Mouse (Mus musculus) megakaryocyte, embryonic 14.5 days (primary cell): ENCODE results near the gene Sphk2. TPM values are rescaled to one million over a fixed set of nuclear protein-coding genes. Genes with fewer than 3 reads are reported as not detected.

Experiments used
- H3K27me3 ChIP-seq: replicated peaks from 2 replicates; pipeline ENCODE3; 2012; ENCODE audit warnings: inconsistent platforms
- H3K36me3 ChIP-seq: replicated peaks from 2 replicates; pipeline ENCODE3; 2012; ENCODE audit warnings: low read length, inconsistent platforms, mixed read lengths
- H3K4me1 ChIP-seq: 2 replicates; pipeline ENCODE4 v1.6.1; 2012; ENCODE audit warnings: inconsistent platforms
- H3K4me3 ChIP-seq: replicated peaks from 2 replicates; pipeline ENCODE3; 2012; ENCODE audit warnings: moderate library complexity, mild to moderate bottlenecking, inconsistent platforms
- H3K9me3 ChIP-seq: 2 replicates; pipeline ENCODE4 v1.6.1; 2012; ENCODE audit warnings: inconsistent platforms
- FLI1 ChIP-seq: IDR thresholded peaks from 2 replicates; pipeline ENCODE4 v1.6.1; 2012; ENCODE audit warnings: low read length, inconsistent platforms, mixed read lengths
- GATA1 ChIP-seq: IDR thresholded peaks from 3 replicates; pipeline ENCODE4 v1.6.1; 2012; ENCODE audit warnings: mixed read lengths, low read length, inconsistent platforms, borderline replicate concordance
- polyA plus RNA-seq: library from polyadenylated mRNA; stranded (reverse); fragments of >175 nt; gene quantifications from 2 replicates; pipeline ENCODE4 v1.2.3, GENCODE M21; 2012; ENCODE audit warnings: low replicate concordance; ENCODE audit not compliant: insufficient read depth

The Sphk2 gene
- polyA plus RNA-seq, 1 experiment: 242 TPM

DNA sequence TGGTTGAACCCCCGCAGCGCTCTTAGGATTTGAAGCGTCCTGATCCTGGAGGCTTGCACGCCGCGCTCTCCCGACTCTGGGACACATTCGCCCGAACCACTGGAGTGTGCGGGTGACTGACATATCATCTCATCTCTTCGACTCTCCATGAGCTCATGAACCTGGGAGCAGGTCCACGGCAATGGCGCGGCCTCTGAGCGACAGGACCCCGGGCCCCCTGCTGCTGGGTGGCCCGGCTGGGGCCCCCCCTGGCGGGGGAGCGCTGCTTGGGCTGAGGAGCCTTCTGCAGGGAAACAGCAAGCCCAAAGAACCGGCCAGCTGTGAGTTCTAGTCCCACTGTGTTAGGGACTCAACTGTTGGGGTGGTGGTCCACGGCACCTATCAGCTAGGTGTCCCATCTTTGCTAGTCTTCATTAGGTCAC lies 12.3 kb downstream of the Sphk2 start:
- peaks cover 2% of the 10 kb centered on the region for H3K27me3 ChIP-seq
- H3K4me3 ChIP-seq: peak overlapping the region; percentile 94
- peaks cover 86% of the 10 kb centered on the region for H3K4me1 ChIP-seq
- H3K36me3 ChIP-seq: peaks cover 23% of the 10 kb centered on the region
- TF ChIP-seq FLI1 (no peak), GATA1 (no peak)
- H3K9me3 ChIP-seq: no peaks in the 10 kb centered on the region

GRCm38 (mm10) chr7:45704730-45705442 lies 12.9 kb downstream of the Sphk2 start, which contains the start of gene Dbp:
TSS of gene Dbp (plus strand) at chr7:45705088.
- H3K27me3 ChIP-seq: peaks cover 8% of the 10 kb centered on the region
- TF ChIP-seq FLI1 (no peak), GATA1 (no peak)
- H3K9me3 ChIP-seq: no peaks in the 10 kb centered on the region
- peaks cover 86% of the 10 kb centered on the region for H3K4me1 ChIP-seq
- peak within 1 kb of the TSS; percentile 94 for H3K4me3 ChIP-seq
- H3K36me3 ChIP-seq: peaks cover 18% of the 10 kb centered on the region

DNA sequence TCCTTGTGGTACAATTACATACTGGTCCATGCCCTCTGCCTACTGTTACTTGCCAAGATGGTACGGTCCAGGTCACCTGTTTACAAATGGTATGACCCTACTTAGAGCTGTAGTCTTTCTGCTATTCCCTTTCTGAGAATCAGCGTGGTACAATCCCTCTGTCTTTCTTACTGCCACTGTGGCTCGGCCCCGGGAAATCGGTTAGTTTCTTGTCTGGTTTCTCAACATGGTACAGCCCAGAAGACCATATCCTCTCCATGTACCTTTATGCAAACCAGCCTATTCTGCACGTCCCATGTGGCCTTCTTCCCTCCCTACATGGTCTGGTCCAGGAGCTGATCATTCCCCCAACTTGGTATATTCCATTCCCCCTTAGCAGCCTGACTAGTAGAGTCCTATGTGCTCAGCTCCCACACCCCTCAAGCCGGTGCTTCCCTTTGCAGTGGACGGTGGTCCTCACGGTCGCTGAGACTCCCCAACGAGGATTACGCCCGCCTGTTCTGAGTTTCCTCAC lies 13.7 kb downstream of the Sphk2 start:
- peaks cover 86% of the 10 kb centered on the region for H3K4me1 ChIP-seq

GRCm38 (mm10) chr7:45703521-45704033 lies 14.2 kb downstream of the Sphk2 start:
- Histone ChIP-seq H3K4me3 (peak overlapping the region; percentile 94), H3K4me1 (peaks cover 84% of the 10 kb centered on the region), H3K9me3 (no peaks in the 10 kb centered on the region), H3K36me3 (peaks cover 4% of the 10 kb centered on the region), H3K27me3 (peaks cover 21% of the 10 kb centered on the region)
- no peak for TF ChIP-seq FLI1
- no peak for TF ChIP-seq GATA1

More for the DNA sequence above, 13.7 kb downstream of the Sphk2 start:
- TF ChIP-seq FLI1 (no peak), GATA1 (no peak)
- Histone ChIP-seq H3K4me3 (peak overlapping the region; percentile 94), H3K36me3 (peaks cover 10% of the 10 kb centered on the region), H3K27me3 (peaks cover 16% of the 10 kb centered on the region), H3K9me3 (no peaks in the 10 kb centered on the region)

DNA sequence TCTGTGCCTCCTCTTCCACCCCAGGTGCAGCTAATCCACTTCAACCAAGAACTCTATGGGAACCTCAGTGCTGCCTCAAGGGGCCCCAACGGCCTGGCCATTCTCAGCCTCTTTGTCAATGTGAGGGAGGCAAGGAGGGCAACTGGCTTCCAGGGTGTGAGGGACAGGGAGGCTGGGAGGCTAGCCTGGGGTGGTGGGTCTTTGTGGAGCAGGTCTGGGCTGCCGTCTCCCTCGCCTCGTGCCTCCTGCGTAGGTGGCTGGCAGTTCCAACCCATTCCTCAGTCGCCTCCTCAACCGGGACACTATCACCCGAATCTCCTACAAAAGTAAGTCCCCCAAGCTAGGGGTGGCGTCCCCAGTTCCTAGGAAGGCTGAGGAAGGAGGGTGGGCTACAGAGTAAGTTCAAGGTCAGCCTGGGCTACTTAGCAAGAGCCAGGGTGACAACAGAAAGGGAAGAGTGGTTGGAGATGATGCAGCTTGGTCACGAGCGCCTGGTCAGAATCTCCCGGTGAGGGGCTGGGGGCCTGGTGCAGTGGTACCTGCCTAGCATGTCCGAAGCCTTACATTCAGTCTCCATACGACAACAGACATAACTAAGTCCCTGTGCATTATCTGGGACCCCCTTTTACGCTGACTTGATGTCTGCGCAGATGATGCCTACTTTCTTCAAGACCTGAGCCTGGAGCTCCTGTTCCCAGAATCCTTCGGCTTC lies 14.8 kb downstream of the Sphk2 start:
- peaks cover 25% of the 10 kb centered on the region for H3K27me3 ChIP-seq

GRCm38 (mm10) chr7:45702316-45702715 lies 15.5 kb downstream of the Sphk2 start:
- H3K9me3 ChIP-seq: no peaks in the 10 kb centered on the region
- no peak for TF ChIP-seq GATA1
- TF ChIP-seq FLI1: no peak
- peaks cover 74% of the 10 kb centered on the region for H3K4me1 ChIP-seq
- H3K36me3 ChIP-seq: no peaks in the 10 kb centered on the region
- no peak overlapping the region for H3K4me3 ChIP-seq
- H3K27me3 ChIP-seq: peaks cover 28% of the 10 kb centered on the region

More for the DNA sequence above, 14.8 kb downstream of the Sphk2 start:
- peaks cover 81% of the 10 kb centered on the region for H3K4me1 ChIP-seq
- no peak for TF ChIP-seq FLI1
- no peak for TF ChIP-seq GATA1
- H3K4me3 ChIP-seq: no peak overlapping the region
- no peaks in the 10 kb centered on the region for H3K36me3 ChIP-seq
- no peaks in the 10 kb centered on the region for H3K9me3 ChIP-seq

GRCm38 (mm10) chr7:45701607-45702006 lies 16.2 kb downstream of the Sphk2 start:
- no peaks in the 10 kb centered on the region for H3K9me3 ChIP-seq
- no peak for TF ChIP-seq GATA1
- TF ChIP-seq FLI1: no peak
- H3K4me1 ChIP-seq: peaks cover 70% of the 10 kb centered on the region
- peaks cover 28% of the 10 kb centered on the region for H3K27me3 ChIP-seq
- no peaks in the 10 kb centered on the region for H3K36me3 ChIP-seq
- H3K4me3 ChIP-seq: no peak overlapping the region

- Histone ChIP-seq H3K27me3 (peaks cover 28% of the 10 kb centered on the region), H3K4me1 (peaks cover 70% of the 10 kb centered on the region), H3K9me3 (no peaks in the 10 kb centered on the region), H3K36me3 (no peaks in the 10 kb centered on the region), H3K4me3 (peak overlapping the region; percentile 19)
- TF ChIP-seq FLI1 (no peak), GATA1 (no peak)
These were observed 16.7 kb downstream of the Sphk2 start for GRCm38 (mm10) chr7:45701072-45701471.

DNA sequence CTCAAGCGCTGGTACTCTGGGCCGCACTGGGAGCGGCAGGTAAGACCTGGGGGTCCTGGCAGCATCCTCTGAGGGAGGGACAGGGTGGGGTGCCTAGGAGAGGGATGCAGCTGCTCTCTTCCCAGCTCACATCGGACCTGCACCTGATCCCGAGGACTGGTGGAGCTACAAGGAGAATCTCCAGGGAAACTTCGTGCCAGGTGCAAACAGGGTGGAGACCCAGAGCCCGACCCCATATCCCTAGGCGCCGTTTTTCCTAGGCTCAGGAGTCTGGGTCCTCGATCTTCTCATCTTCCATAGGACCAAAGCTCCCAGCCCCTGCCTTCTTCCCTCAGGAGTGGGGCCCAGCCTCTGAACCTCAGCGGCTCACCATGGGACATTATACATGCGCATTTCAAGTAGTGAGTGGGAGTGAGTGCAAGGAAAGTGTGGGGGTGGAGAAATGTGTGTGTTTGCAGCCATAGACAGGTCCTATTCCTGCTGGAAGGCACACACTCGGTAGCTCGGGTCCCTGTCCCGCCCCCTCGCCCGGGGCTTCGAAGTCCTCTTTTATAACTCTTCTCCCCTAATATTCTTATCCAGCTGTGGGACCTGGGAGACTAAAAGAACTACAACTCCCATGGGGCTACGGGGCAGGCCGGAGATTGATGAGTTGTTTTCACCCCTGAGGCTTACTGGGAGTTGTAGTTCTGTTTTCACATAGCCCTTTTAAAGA lies 17.3 kb downstream of the Sphk2 start:
- TF ChIP-seq GATA1 (no peak), FLI1 (no peak)
- H3K36me3 ChIP-seq: no peaks in the 10 kb centered on the region
- H3K27me3 ChIP-seq: peaks cover 28% of the 10 kb centered on the region
- no peaks in the 10 kb centered on the region for H3K9me3 ChIP-seq
- peaks cover 63% of the 10 kb centered on the region for H3K4me1 ChIP-seq
- peak overlapping the region; percentile 91 for H3K4me3 ChIP-seq
